Mouse (Mus musculus): ENCODE results near the gene Olfr668. TPM values are rescaled to one million over a fixed set of nuclear protein-coding genes. Genes with fewer than 3 reads are reported as not detected.

The Olfr668 gene
- not detected for total RNA-seq (2023)

DNA sequence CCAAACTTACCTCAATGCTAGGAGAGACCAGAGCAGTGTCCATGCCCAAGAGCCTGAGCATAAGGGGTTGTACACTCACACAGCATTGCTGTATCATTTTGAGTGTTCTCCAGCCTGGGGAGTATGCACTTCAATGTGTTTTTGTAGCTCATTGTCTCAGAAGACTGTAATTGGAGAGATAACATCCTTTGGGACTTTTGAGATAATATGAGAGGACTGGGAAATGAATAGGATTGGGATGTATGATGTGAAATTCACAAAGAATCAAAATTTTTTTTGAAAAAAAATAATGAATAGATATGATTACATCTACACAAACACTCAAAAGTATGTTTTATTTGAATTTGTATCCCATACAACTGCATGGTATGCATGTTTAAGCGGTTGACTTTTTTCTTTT is at the start of gene Olfr668:
Gene Olfr668 (minus strand): TSS at position 101 of the 400 bp plus-strand sequence.

GRCm38 (mm10) chr7:104962520-104962919 is 34.7 kb upstream of the Olfr668 start, which contains the start of gene Olfr670:
Gene Olfr670, minus strand, starts transcription at chr7:104962620.

GRCm38 (mm10) chr7:104933940-104934339 is 6.1 kb upstream of the Olfr668 start, which contains the start of gene Olfr669:
Gene Olfr669, plus strand, starts transcription at chr7:104934240.

DNA sequence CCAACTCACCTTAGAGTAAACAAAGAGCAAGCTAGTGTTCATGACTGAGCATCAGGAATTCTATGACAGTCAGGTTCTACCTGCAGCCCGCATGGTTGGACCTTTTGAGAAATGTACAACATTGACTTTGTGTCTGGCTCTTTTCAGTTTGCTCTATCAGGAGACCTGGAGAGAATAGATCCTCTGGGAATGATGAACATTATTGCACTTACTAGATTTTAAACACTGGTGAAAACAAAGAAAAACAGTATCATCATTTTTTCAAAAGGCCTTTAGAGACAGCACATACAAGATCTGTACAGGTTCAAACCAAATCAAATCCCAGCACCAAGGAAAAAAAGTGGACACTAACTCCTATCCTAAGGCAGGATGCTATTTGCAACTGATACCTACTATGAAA is 6.5 kb downstream of the Olfr668 start, which contains the start of gene Olfr667:
Gene Olfr667 (minus strand): TSS at position 101 of the 400 bp plus-strand sequence.

GRCm38 (mm10) chr7:104895852-104896251 is 32.0 kb downstream of the Olfr668 start, which contains the start of gene Olfr666:
Gene Olfr666, minus strand, starts transcription at chr7:104895952.

DNA sequence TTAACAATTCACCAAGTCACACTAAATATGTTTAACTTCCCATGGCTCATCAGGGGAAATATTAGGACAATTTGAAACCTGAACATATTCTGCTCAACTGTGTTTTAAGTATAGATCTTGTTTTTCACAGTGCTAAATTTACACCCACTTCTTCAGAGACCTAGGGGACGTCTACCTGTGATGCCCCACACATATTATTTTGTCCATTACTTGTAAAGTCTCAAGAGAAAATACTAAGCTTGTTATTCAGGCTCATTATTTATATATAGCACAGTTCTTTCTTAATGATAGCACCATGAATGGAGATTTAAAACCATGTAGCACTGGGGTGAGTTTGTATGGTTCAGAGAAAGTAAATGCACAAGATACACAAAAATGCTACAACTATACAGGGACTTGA is 50.1 kb downstream of the Olfr668 start, which contains the start of gene Olfr665:
Gene Olfr665 (plus strand): TSS at position 301 of the 400 bp plus-strand sequence.

Other genes starting within 250 kb of the Olfr668 start
- not detected for gene Olfr661, start 241.6 kb downstream of the Olfr668 start, total RNA-seq (2023)
- gene Usp17le, start 150.6 kb downstream of the Olfr668 start, total RNA-seq (2023): not detected
- gene Usp17lb, start 85.5 kb downstream of the Olfr668 start, total RNA-seq (2023): not detected
- gene Usp17la, start 71.0 kb downstream of the Olfr668 start, total RNA-seq (2023): under 1 TPM in 1 of 2 experiments, not detected in 1; 0.13 TPM
- gene Olfr665, start 50.0 kb downstream of the Olfr668 start, total RNA-seq (2023): not detected
- not detected for gene Olfr666, start 32.1 kb downstream of the Olfr668 start, total RNA-seq (2023)
- not detected for gene Olfr667, start 6.6 kb downstream of the Olfr668 start, total RNA-seq (2023)
- gene Olfr669, start 6.2 kb upstream of the Olfr668 start, total RNA-seq (2023): not detected
- not detected for gene Olfr670, start 34.6 kb upstream of the Olfr668 start, total RNA-seq (2023)
- not detected for gene Olfr671, start 51.1 kb upstream of the Olfr668 start, total RNA-seq (2023)
- not detected for gene Olfr672, start 74.0 kb upstream of the Olfr668 start, total RNA-seq (2023)
- not detected for gene Olfr675, start 100.4 kb upstream of the Olfr668 start, total RNA-seq (2023)
- gene Olfr676, start 104.6 kb upstream of the Olfr668 start, total RNA-seq (2023): not detected
- not detected for gene Olfr677, start 123.3 kb upstream of the Olfr668 start, total RNA-seq (2023)
- gene Olfr678, start 136.4 kb upstream of the Olfr668 start, total RNA-seq (2023): not detected
- gene Olfr679, start 153.1 kb upstream of the Olfr668 start, total RNA-seq (2023): not detected
- not detected for gene Olfr680-ps1, start 164.8 kb upstream of the Olfr668 start, total RNA-seq (2023)
- gene Olfr681, start 188.8 kb upstream of the Olfr668 start, total RNA-seq (2023): not detected
- not detected for gene Olfr683, start 219.0 kb upstream of the Olfr668 start, total RNA-seq (2023)
- gene Olfr684, start 235.6 kb upstream of the Olfr668 start, total RNA-seq (2023): not detected